Mouse (Mus musculus) T-helper 1 cell (primary cell): ENCODE results near the gene Fibin.

ENCODE experiments used
- in situ Hi-C: fragments of 300-600 bp; cut with MboI, MseI; formaldehyde crosslinking; loops from one replicate; pipeline ENCODE4 v1.15.1; 2025; ENCODE audit warnings: high pct_unique_total_duplicates

Fibin gene

DNA sequence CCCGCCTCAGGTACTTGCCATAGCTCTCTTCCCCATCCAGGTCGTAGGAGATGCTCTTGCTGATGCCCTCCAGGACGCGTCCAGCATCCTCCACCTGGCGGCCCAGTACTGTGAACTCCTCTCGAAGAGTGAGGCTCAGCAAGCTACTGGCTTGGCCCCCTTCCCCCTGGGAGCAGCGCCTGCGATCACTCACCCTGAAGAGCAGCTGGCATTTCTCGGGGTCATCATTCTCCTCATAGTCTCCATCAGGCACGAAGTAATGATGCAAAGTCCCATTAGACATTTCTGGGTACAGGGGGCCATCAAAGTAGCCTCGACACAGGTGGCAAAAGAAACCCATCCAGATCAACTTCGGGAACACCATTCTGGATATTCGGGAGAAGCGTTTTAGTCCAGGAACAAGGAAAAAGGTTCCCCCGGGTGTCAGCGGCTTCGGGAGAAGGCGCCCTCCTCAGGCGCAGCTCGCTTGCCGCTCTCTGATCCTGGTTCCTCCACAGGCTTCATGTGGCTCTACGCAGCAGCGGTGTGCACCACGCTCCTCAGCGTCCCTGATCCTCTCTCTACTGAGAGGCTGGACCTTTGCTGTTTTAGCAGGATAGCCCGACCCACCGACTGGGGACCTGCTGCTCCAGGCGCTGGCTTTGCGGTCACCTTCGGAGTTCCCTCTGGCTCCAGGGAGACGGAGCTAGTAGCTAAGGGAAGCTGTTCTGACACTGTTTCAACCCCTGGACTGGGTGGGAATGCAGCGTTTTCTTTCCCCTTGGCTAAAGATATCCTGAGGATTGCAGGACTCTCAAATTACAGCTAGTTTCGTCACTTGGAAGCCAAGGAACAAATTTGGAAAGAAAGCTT lies at the start of gene Fibin:
Fibin (minus strand) TSS at position 752 of the 852 bp plus-strand sequence.
- in situ Hi-C loops: no loop called here

DNA sequence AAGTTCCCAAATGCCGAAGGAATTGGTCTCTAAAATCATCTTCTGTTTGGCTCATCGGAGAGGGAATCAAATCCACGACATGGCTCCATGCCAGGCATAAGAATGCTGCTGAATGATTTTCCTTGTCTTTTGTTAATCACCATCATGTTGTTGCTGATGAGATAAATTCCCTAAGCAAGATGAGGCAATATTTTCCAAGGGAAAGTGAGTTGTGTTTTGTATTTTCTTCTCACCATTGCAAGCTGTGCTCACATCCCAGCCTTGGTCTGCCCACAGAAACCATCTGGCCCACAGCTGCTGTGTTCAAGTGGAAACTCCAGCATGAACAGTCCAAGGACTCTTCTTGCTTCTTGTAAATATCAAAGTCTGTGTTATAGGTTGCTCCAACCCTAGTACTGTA lies 48.4 kb upstream of the Fibin start:
- in situ Hi-C loops: no loop called here

DNA sequence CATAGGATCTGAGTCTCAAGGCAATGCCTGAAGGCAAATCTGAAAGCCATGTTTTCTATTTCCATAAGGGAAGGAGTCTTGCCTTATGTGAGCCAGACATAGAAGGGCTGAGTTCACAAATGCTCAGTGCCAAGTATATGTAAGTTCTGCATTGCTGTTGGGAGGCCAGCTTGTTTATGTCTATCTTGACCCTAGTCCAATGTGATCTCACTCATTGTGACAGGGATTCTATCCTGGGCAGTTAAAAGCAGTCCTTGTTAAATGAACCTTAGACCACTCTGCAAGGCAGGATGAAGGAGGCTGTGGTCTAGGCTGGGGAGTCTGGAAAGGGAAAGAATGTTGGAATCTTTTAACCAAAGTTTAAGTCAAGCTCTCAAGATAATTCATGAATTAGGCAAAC lies 45.8 kb upstream of the Fibin start:
- in situ Hi-C loops: no loop called here

DNA sequence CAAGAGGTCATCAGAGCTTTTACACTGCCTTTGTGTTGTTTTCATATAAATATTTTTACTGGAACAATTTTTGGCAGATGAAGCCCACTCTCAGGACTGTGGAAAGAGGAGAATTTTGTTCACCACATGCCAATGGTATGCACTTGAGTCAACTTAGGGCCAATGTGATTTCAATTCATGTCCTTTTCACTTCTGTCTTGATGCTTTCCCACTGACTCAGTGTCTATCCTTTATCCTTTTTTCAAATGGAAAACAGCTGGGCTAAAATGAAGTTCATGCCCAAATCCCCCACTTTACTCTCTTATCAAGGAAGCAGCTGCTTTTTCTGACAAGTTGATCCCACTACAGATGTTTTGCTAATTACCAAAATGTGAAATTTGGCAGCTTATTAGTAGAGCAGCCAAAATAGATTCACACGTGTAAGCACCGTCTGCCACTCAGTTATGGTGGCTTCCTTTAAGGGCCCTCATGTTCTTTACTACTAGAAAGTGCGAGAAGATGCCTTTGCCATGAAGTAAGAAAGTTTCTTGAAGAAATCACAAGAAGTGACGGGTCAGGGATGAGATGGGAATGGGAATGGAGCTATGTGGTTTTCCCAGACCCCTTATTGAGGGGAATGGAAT lies 29.8 kb upstream of the Fibin start:
- in situ Hi-C loops: no loop called here

DNA sequence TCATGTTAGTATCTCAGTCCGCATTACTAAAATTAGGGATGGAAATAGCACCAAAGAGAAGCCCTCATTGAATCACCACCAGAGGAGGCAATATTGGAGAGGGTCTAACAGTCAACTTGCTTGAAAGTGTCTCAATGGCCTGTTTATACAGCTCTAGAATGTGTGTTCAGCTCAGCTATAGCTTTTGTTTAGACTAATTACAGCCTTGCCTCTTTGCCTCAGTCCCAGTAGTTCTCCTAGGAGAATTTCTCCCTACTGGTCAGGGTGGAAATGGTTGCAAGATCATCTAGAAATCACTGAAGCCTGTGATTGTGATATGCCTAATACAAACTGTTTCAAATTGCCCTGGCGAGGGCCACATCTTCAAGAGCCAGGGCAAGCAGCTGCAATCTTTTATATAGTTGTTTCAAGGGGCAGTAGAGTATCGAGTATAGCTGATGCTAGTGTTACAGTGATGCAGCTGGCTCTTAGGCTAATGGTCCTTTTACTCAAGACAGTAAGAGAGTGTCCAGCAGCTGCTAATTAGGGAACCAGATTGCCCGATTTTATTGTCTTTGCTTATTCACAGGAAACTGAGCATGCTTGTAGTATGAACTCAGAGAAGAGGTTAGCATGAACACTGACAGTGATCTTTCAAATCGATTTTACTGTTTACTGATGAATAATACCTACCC lies 27.9 kb upstream of the Fibin start:
- in situ Hi-C loops: no loop called here

DNA sequence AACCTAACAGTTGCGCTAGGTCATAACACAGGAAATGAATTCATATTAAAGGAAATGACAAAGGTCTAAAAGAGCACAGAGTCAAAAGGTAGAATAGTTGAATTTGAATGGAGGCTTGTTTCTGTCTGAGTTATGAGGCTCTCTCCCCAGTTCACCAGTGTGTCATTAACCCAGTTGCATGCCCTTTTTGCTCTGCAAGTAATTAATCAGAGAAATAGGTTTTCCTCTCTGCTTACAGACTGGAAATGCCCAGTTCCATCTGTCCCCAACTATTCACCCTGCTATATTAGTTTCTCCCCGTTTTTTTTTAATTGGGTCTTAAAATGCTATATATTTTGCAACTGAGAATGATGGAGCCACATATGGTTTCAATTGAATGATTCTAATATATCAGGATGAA lies 16.8 kb upstream of the Fibin start:
- in situ Hi-C loops: no loop called here

DNA sequence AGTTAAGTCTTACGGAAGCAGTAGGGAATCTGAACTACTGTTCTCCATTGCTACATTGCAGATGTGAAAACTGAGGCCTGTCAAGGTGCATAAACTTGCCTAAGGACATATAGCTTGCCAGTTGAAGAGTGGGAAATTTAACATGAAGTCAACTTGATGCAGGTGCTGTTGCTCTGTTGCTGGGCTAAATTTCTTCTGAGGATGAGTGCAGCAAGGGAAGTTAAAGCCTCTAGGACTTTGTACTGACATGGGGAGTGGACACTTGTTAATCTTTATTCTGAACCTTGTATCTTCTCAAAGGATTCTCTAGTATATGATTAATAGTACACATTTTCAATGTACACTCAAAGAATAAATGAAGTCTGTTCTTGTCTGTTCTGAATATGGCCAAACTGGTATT lies 13.7 kb upstream of the Fibin start:
- in situ Hi-C loops: no loop called here

DNA sequence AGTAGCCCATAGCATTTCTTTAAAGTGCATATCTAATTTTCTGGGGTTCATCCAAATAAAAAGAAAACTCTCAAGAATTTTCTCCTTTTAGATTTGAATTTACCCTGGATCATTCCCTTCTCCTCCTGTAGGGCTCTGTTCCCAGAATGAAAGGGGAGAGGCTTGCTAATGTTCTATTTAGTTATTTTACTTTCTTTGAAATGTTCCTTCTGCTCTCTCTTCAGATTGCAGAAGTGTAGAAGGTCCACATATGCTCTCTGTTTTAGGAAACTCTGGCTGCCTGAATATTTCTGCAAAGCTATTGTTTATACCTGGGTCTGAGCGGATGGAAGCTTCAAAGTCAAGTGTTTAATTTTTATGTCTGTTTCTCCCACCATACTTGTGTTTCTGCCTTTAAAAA lies 12.5 kb upstream of the Fibin start:
- in situ Hi-C loops: no loop called here

DNA sequence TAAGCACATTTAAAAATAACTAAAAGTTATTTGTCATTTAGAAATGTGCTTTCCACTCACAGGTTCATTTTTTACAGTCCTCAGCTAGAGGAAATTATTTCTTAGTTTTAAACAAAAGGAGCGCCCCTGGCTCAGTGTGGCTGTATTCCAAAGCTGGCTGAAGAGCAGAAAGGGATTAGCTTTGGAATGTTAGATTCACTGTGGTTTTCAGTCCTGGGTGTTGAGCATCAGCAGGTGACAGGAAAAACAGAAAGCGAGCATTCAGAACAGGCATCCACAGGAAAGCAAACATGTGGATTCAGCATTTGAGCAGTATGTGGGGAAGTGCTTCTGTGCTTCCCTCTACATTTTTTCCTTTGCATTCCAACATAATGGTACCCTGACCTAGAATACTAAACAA lies 10.2 kb upstream of the Fibin start:
- in situ Hi-C loops: no loop called here

DNA sequence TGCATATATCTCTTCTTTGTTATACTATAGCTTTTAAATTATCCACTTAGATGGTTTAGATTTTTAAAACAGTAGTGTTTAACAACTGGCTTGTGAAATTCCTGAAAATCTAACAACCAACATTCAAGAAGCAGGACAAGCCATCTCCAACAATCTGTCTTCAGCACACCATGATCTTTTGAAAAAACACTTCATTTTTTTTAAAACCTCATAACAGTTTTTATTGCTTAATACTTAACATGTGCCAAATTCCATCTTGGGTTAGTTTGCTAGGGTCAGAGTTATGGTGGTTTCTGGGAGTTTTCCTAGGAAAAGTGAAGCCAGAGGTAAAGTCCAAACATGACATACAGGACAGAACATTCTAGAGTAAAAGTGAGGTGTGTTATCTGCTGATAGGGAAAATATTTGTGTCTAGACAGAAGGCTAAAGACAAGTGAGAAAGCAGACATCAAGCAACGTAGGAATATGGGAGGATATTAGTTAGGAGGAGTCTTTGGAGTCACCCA lies 4.5 kb upstream of the Fibin start:
- in situ Hi-C loops: no loop called here

DNA sequence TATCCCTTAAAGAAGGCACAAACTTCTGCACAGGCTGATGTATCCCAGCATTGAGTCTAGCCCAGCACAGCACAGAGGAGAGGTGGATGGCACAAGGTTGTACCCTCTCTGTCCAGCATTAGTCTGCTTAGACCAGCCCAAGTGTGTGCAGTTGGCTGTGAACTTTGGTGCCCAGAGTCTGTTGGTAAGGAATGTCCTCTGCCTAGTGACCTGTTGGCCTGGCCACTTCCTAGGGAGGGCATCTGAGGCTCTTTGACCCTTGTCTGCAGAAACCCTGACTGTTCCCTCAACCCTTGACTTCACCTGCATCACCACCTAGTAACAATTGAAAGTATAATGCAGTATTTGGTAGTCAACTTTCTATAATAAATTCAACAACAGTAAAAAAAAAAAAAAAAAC lies 2.4 kb upstream of the Fibin start:
- in situ Hi-C loops: no loop called here

DNA sequence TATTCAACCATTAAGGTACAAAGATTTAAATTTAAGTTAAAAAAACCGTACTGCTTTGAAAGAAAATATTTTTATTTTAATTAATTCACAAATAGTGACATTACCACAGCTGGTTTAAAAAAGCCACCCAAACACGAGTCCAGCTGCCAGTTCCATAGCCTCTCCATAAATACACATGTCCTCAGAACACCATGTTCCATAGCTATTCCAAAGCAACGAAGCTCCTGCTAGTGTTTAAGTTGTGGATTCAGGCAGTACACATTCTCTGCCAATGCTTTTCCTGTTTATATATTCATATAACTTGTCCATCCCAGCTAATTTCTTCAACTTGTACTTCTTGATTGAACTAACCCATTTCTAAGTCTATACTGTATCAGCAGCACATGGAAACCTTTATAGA lies 872 bp upstream of the Fibin start:
- in situ Hi-C loops: no loop called here

DNA sequence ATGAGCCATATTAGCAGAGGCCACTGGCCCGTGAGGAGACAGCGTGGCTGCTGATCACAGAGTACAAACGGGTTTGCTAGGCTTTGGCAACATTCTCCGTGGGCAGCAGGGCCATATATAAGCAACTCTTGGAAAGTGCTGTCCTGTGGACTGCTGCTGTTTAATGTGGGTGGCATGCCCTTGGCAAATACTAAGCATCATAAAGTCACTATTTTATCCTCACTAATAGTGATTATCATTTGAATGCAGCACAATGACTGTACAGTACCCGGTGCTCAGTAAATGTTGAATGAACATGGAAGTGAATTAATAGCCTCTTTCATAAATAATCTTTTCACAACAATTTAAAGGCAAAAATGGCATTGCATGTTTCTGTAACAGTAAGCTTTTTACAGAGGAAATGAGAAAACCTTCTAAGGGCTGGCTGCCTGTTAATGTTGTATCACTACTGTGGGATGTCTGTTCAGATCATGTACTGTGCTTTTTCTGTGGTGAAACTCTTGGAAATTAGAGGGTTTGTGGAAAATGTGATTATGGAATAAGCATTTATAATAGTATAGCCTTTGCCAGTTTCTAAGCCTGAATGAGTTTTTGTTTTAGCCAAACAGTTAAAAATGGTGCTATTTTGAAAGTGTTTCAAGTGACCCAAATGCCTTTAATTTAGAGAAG lies 9.5 kb downstream of the Fibin start:
- in situ Hi-C loops: no loop called here

DNA sequence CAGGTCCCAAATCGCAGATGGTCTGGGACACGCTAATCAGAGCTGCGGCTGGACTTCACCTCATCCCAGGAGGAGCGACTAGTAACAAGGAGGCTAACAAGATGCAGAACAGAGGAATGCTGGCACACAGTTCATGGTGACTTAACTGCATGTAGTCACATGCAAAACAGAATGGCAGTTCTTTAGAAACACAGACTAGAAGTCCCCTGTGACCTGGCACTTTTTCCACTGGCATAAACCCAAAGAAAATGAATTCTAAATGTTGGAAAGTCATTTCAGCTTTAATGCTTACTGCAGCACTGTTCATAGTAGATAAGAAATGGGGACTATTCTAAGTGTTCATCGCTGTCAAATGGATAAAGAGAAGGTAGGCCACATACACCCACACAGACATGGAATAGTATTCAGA lies 11.1 kb downstream of the Fibin start:
- in situ Hi-C loops: no loop called here

DNA sequence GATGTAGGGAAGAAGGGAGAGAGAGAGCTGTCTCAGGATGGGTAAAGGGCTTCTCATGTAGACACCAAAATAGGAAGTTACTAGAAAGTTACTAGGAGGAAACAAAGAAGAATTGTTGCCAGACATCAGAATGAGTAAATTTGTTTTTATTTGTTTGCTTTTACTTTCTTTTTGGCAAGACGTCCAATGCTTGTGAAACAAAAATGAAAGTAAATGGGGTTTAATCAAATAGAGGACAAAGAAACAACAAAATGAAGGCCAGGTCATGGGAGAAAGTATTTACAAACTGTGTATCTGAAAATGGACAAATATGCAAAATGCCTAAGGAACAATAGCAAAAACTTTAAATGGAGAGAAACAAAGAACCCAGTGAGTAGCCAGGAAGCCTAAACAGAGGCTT lies 11.6 kb downstream of the Fibin start:
- in situ Hi-C loops: no loop called here

DNA sequence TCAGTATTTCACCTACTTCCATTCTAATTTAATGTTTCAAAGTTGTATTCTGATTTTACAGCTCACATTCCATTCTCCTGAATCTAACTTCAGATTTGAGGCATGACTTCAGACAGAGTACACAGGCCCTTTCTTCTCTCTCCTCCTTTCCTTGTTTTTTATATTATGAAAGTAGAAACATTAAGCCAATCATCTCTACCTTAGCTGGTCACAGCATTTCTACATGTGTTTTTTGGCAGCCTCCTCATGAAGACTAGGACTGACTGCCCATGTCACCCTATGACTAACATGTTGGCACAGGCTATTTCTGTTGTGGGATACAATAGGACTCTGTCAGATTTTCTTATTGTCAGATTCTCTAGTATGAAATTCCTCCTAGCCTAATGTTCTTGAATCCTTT lies 34.0 kb downstream of the Fibin start:
- in situ Hi-C loops: no loop called here

DNA sequence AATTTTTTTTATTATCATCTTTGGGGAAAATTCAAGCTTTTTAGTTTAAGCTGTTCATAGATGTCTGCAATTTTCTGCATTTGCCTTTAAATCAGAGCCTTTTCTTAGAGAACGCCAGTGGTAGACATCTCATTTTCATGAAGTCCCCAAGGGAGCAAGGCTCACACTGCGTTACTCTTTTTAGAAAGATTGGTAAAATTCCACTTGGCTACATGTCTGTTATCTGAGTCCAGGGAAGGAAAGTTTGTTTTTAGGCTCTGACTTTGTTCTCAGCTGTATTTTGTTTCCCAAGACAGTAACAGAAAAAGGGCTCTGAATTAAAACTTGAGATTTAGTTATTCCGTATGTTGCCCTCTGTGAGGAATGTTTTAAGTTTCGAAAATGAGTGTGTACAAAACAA lies 43.0 kb downstream of the Fibin start:
- in situ Hi-C loops: no loop called here

DNA sequence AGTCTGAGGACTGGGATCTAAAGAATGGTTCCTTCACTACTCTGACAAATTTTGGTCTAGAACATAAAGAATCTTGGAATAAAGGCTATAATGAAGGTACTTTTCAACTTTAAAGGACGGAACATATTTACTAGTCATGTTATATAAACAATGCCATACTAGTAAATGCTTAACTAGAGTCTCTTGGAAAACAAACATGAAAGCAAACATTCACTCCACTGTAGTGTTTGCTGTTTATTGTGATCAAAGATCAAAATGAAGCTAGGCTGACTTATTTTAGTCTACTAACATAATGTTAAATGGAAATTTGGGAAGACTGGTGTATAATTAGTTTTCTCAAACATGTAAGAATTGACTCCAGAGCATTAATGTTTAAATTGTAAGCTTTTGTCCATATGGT lies 43.7 kb downstream of the Fibin start:
- in situ Hi-C loops: no loop called here

DNA sequence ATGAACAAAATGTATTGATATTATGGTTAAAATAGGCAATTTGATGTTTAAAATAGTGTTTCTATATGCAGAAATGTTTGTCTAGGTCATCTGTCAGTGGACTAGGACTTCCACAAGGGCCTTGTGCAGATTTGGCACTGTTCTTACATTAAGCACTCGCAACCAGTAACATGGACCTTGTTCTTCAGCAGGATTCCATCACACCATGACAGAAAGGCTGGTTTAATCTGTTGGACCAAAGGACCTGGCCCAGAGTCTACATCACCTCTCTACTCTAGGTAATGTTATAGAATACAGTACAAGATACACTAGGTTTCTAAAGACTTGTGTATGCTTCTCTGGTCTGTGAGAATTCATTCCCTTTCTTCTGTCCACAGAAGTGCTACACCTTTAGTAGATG lies 44.3 kb downstream of the Fibin start:
- in situ Hi-C loops: no loop called here

DNA sequence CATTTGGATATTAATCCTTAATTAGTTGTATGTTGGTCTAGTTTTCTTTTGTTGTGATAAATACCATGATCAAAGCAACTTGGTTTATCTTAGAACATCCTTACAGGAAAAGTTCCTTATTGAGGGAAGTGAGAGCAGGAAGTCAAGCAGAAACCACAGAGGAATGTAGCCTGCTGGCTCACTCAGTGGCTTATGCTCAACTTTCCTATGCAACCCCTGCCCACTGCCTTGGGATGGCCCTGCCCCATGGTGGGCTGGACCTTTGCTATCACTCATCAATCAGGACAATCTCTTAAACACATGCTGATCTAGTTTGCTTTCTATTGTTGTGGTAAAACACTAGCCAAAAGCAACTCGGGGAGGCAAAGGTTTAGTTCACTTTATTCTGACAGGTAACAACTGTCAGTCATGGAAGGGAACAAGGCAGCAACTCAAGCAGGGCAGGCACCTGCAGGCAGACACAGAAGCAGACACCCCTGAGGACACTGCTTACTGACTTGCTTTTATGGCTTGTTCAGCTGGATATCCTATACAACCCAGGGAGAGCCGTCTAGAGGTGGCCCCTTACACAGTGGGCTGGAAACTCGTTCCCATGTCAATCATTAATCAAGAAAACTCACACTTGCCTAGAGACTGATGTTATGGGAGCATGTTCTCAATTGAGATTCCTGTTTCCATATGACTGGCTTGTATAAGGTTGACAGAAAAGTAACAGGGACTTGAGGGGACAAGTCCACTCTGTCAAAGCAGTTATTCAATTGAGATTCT lies 46.7 kb downstream of the Fibin start:
- in situ Hi-C loops: no loop called here

DNA sequence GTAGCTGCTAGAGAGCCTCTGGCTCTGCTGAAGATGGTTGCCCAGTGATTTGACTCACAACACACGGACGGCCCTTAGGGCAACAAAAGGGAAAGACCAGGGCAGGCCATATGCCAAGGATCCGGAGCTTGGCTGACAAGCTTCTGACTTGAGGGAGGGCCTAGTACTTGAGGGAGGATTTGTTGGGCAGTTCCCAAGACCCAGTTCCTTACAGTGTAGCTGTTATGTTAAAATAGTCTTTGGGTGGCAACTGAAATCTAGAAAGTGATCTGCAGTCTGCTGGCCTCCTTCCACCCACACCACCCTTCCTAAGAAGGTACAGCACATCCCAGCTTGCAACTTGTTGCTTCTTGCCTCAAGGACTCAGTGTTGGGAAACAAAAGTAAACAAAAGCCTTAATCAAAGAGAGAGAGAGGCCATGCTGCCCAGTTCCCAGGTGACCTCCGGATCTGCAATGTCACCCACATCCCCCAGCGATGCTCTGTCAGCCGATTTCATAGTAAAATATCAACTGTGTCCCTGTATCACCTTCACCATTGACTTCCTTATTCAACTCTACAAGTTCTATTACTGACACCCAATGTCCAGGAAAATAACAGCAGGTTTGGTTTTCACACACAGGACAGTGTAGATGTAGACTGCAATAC lies 48.4 kb downstream of the Fibin start, which contains the start of gene Bbox1:
Bbox1 (minus strand) TSS at position 52 of the 647 bp plus-strand sequence.
- in situ Hi-C loops: no loop called here
